Mouse (Mus musculus): ENCODE measurements around the gene 9930021J03Rik. TPM values are rescaled to one million over a fixed set of nuclear protein-coding genes. Genes with fewer than 3 reads are reported as not detected.
A peak's percentile ranks its signal among the peaks of the same experiment; 100 is the strongest.

9930021J03Rik gene
- polyA plus RNA-seq, 1 experiment from 2014 or later = 8.1 TPM

- H3K4me2 ChIP-seq (ENCODE audit: low read depth, low read length, severe bottlenecking) = no peak overlapping the region
- H3K9ac ChIP-seq (ENCODE audit: low read length) = no peak overlapping the region
- no peak overlapping the region for H3K4me3 ChIP-seq (ENCODE audit: low read depth, low read length)
- no peaks in the 10 kb centered on the region for H3K36me3 ChIP-seq (ENCODE audit: control insufficient read depth, insufficient read depth, low read length)
- H3K9me3 ChIP-seq (ENCODE audit: control insufficient read depth, low read length) = no peaks in the 10 kb centered on the region
- H3K27ac ChIP-seq (ENCODE audit: low read depth, low read length) = no peak overlapping the region
- no peak for DNase-seq (ENCODE audit: low spot score)
- no peak for ATAC-seq (replicated peaks; ENCODE audit: low FRiP score)
- no peaks in the 10 kb centered on the region for H3K4me1 ChIP-seq (replicated peaks; ENCODE audit: control insufficient read depth, insufficient read depth, low read length)
- no peaks in the 10 kb centered on the region for H3K27me3 ChIP-seq (ENCODE audit: control insufficient read depth, insufficient read depth, low read length)
- WGBS = 67% methylated on average over 12 of the region's 12 CpGs
These were observed 17.7 kb upstream of the 9930021J03Rik start for GRCm38 (mm10) chr19:29823456-29824010.

- Histone ChIP-seq H3K36me3 (ENCODE audit: control insufficient read depth, insufficient read depth, low read length) (no peaks in the 10 kb centered on the region), H3K27me3 (ENCODE audit: control insufficient read depth, insufficient read depth, low read length) (no peaks in the 10 kb centered on the region), H3K4me3 (ENCODE audit: low read depth, low read length) (no peak overlapping the region), H3K27ac (ENCODE audit: low read depth, low read length) (no peak overlapping the region), H3K9ac (ENCODE audit: low read length) (no peak overlapping the region), H3K4me2 (ENCODE audit: low read depth, low read length, severe bottlenecking) (no peak overlapping the region), H3K4me1 (replicated peaks; ENCODE audit: control insufficient read depth, insufficient read depth, low read length) (0 out of 2 replicates have a peak, but pooled peaks cover under 1% of the 10 kb centered on the region), H3K9me3 (ENCODE audit: control insufficient read depth, low read length) (no peaks in the 10 kb centered on the region)
- ATAC-seq (replicated peaks; ENCODE audit: low FRiP score) (no peak), DNase-seq (ENCODE audit: low spot score) (no peak)
These were observed 15.2 kb upstream of the 9930021J03Rik start for GRCm38 (mm10) chr19:29820966-29821365.

GRCm38 (mm10) chr19:29812581-29813460 lies 7.0 kb upstream of the 9930021J03Rik start, which contains the start of gene Ranbp6:
Gene Ranbp6 (minus strand): TSS chr19:29812974.
- ATAC-seq (replicated peaks; ENCODE audit: low FRiP score) (peak; percentile 97), DNase-seq (ENCODE audit: low spot score) (peak; percentile 94)
- Histone ChIP-seq H3K27me3 (ENCODE audit: control insufficient read depth, insufficient read depth, low read length) (no peaks in the 10 kb centered on the region), H3K4me3 (ENCODE audit: low read depth, low read length) (peak within 1 kb of the TSS; percentile 78), H3K9me3 (ENCODE audit: control insufficient read depth, low read length) (no peaks in the 10 kb centered on the region), H3K27ac (ENCODE audit: low read depth, low read length) (no peak within 1 kb of the TSS), H3K4me1 (replicated peaks; ENCODE audit: control insufficient read depth, insufficient read depth, low read length) (0 out of 2 replicates have a peak, but pooled peaks cover 12% of the 10 kb centered on the region), H3K4me2 (ENCODE audit: low read depth, low read length, severe bottlenecking) (peak within 1 kb of the TSS; percentile 64), H3K36me3 (ENCODE audit: control insufficient read depth, insufficient read depth, low read length) (peaks cover 6% of the 10 kb centered on the region; the same call in 1 of the 2 replicates), H3K9ac (ENCODE audit: low read length) (peak within 1 kb of the TSS; percentile 76)
- 1% methylated on average over 47 of the region's 47 CpGs for WGBS

GRCm38 (mm10) chr19:29810022-29810421 lies 4.2 kb upstream of the 9930021J03Rik start:
- ATAC-seq (replicated peaks; ENCODE audit: low FRiP score) (no peak), DNase-seq (ENCODE audit: low spot score) (no peak)
- WGBS = 96% methylated on average over 5 of the region's 5 CpGs
- no peak overlapping the region for H3K4me2 ChIP-seq (ENCODE audit: low read depth, low read length, severe bottlenecking)
- no peak overlapping the region for H3K9ac ChIP-seq (ENCODE audit: low read length)
- peaks cover 6% of the 10 kb centered on the region; the same call in 1 of the 2 replicates for H3K36me3 ChIP-seq (ENCODE audit: control insufficient read depth, insufficient read depth, low read length)
- 0 out of 2 replicates have a peak, but pooled peaks cover 9% of the 10 kb centered on the region for H3K4me1 ChIP-seq (replicated peaks; ENCODE audit: control insufficient read depth, insufficient read depth, low read length)
- no peaks in the 10 kb centered on the region for H3K9me3 ChIP-seq (ENCODE audit: control insufficient read depth, low read length)
- H3K27me3 ChIP-seq (ENCODE audit: control insufficient read depth, insufficient read depth, low read length) = no peaks in the 10 kb centered on the region
- H3K27ac ChIP-seq (ENCODE audit: low read depth, low read length) = no peak overlapping the region
- no peak overlapping the region for H3K4me3 ChIP-seq (ENCODE audit: low read depth, low read length)

- ATAC-seq (replicated peaks; ENCODE audit: low FRiP score) (peak; percentile 63), DNase-seq (ENCODE audit: low spot score) (peak; percentile 85)
- peak overlapping the region; percentile 83 for H3K4me2 ChIP-seq (ENCODE audit: low read depth, low read length, severe bottlenecking)
- no peaks in the 10 kb centered on the region for H3K9me3 ChIP-seq (ENCODE audit: control insufficient read depth, low read length)
- H3K4me3 ChIP-seq (ENCODE audit: low read depth, low read length) = peak overlapping the region; percentile 96
- peaks cover 5% of the 10 kb centered on the region; the same call in 1 of the 2 replicates for H3K4me1 ChIP-seq (replicated peaks; ENCODE audit: control insufficient read depth, insufficient read depth, low read length)
- under 1% methylated on average over 62 of the region's 72 CpGs for WGBS
- peak overlapping the region; percentile 86 for H3K9ac ChIP-seq (ENCODE audit: low read length)
- H3K36me3 ChIP-seq (ENCODE audit: control insufficient read depth, insufficient read depth, low read length) = peaks cover under 1% of the 10 kb centered on the region; the same call in 1 of the 2 replicates
- H3K27me3 ChIP-seq (ENCODE audit: control insufficient read depth, insufficient read depth, low read length) = no peaks in the 10 kb centered on the region
- peak overlapping the region; percentile 89 for H3K27ac ChIP-seq (ENCODE audit: low read depth, low read length)
These were observed 480 bp downstream of the 9930021J03Rik start for GRCm38 (mm10) chr19:29805101-29805916.

- Histone ChIP-seq H3K9ac (ENCODE audit: low read length) (no peak overlapping the region), H3K4me3 (ENCODE audit: low read depth, low read length) (peak overlapping the region; percentile 17), H3K27ac (ENCODE audit: low read depth, low read length) (no peak overlapping the region), H3K4me1 (replicated peaks; ENCODE audit: control insufficient read depth, insufficient read depth, low read length) (peaks cover 5% of the 10 kb centered on the region; the same call in 1 of the 2 replicates), H3K9me3 (ENCODE audit: control insufficient read depth, low read length) (no peaks in the 10 kb centered on the region), H3K27me3 (ENCODE audit: control insufficient read depth, insufficient read depth, low read length) (no peaks in the 10 kb centered on the region), H3K4me2 (ENCODE audit: low read depth, low read length, severe bottlenecking) (peak overlapping the region; percentile 44; the same call in 1 of the 2 replicates), H3K36me3 (ENCODE audit: control insufficient read depth, insufficient read depth, low read length) (no peaks in the 10 kb centered on the region)
- WGBS = 70% methylated on average over 3 of the region's 3 CpGs
- ATAC-seq (replicated peaks; ENCODE audit: low FRiP score) (no peak), DNase-seq (ENCODE audit: low spot score) (no peak)
These were observed 1.8 kb downstream of the 9930021J03Rik start for GRCm38 (mm10) chr19:29803946-29804345.

GRCm38 (mm10) chr19:29797371-29797770 lies 8.4 kb downstream of the 9930021J03Rik start:
- Histone ChIP-seq H3K4me3 (ENCODE audit: low read depth, low read length) (no peak overlapping the region), H3K27me3 (ENCODE audit: control insufficient read depth, insufficient read depth, low read length) (no peaks in the 10 kb centered on the region), H3K4me2 (ENCODE audit: low read depth, low read length, severe bottlenecking) (no peak overlapping the region), H3K4me1 (replicated peaks; ENCODE audit: control insufficient read depth, insufficient read depth, low read length) (no peaks in the 10 kb centered on the region), H3K27ac (ENCODE audit: low read depth, low read length) (no peak overlapping the region), H3K9me3 (ENCODE audit: control insufficient read depth, low read length) (no peaks in the 10 kb centered on the region), H3K9ac (ENCODE audit: low read length) (no peak overlapping the region), H3K36me3 (ENCODE audit: control insufficient read depth, insufficient read depth, low read length) (no peaks in the 10 kb centered on the region)
- no peak for ATAC-seq (replicated peaks; ENCODE audit: low FRiP score)
- no peak for DNase-seq (ENCODE audit: low spot score)
- WGBS = 89% methylated on average over 3 of the region's 3 CpGs

GRCm38 (mm10) chr19:29787997-29788396 lies 17.8 kb downstream of the 9930021J03Rik start:
- Histone ChIP-seq H3K27me3 (ENCODE audit: control insufficient read depth, insufficient read depth, low read length) (no peaks in the 10 kb centered on the region), H3K4me3 (ENCODE audit: low read depth, low read length) (no peak overlapping the region), H3K4me2 (ENCODE audit: low read depth, low read length, severe bottlenecking) (no peak overlapping the region), H3K9ac (ENCODE audit: low read length) (no peak overlapping the region), H3K4me1 (replicated peaks; ENCODE audit: control insufficient read depth, insufficient read depth, low read length) (no peaks in the 10 kb centered on the region), H3K9me3 (ENCODE audit: control insufficient read depth, low read length) (no peaks in the 10 kb centered on the region), H3K36me3 (ENCODE audit: control insufficient read depth, insufficient read depth, low read length) (no peaks in the 10 kb centered on the region; the same call in 1 of the 2 replicates), H3K27ac (ENCODE audit: low read depth, low read length) (no peak overlapping the region)
- DNase-seq (ENCODE audit: low spot score) (no peak), ATAC-seq (replicated peaks; ENCODE audit: low FRiP score) (no peak)

Data from forebrain, embryonic 11.5 days (tissue).